Mouse (Mus musculus) ES-E14 (cell line): Measurements from ENCODE around the gene Il34. TPM values are rescaled to one million over a fixed set of nuclear protein-coding genes. Genes with fewer than 3 reads are reported as not detected.

Experiments
- DNase-seq: peaks from one replicate; pipeline ENCODE4 v3.0.0-alpha.2; 2013; ENCODE audit warnings: low read depth, low spot score
- H3K27ac ChIP-seq: 2 replicates; pipeline ENCODE4 v1.5.1; 2012; ENCODE audit warnings: low read depth, mild to moderate bottlenecking, low read length, moderate library complexity, mixed read lengths; ENCODE audit not compliant: poor library complexity, insufficient read depth, severe bottlenecking
- H3K36me3 ChIP-seq: 2 replicates; pipeline ENCODE4 v1.6.1; 2012; ENCODE audit warnings: mild to moderate bottlenecking, low read length, moderate library complexity, mixed read lengths; ENCODE audit not compliant: control insufficient read depth, poor library complexity, insufficient read depth, severe bottlenecking
- H3K4me1 ChIP-seq, 2 experiments: fragments of 150-350 bp in 1 of 2; sonication (generic) in 1 of 2; 2 replicates each; pipeline ENCODE4 v1.6.1; 2012; ENCODE audit warnings: low read length in 2 of 2, mild to moderate bottlenecking in 1 of 2, mixed read lengths in 1 of 2; ENCODE audit not compliant: control insufficient read depth in 2 of 2, insufficient read depth in 2 of 2, poor library complexity in 1 of 2
- H3K4me3 ChIP-seq, 2 experiments: fragments of 150-350 bp in 1 of 2; sonication (generic) in 1 of 2; 2 replicates each; pipeline ENCODE4 v1.5.1; 2012; ENCODE audit warnings: low read length in 2 of 2, low read depth in 1 of 2, mild to moderate bottlenecking in 1 of 2, mixed read lengths in 1 of 2; ENCODE audit not compliant: insufficient read depth in 1 of 2, poor library complexity in 1 of 2, severe bottlenecking in 1 of 2
- H3K9ac ChIP-seq: 2 replicates; pipeline ENCODE4 v1.6.1; 2012; ENCODE audit warnings: low read depth, mild to moderate bottlenecking, low read length, mixed read lengths; ENCODE audit not compliant: poor library complexity, insufficient read depth, severe bottlenecking
- H3K9me3 ChIP-seq: fragments of 150-350 bp; sonication (generic); 2 replicates; pipeline ENCODE4 v1.6.1; 2012; ENCODE audit warnings: low read depth, mild to moderate bottlenecking, low read length; ENCODE audit not compliant: control insufficient read depth, insufficient read depth
- CHD2 ChIP-seq: IDR thresholded peaks from 2 replicates; pipeline ENCODE4 v1.6.1; 2014; ENCODE audit warnings: mild to moderate bottlenecking, low read depth, low read length, inconsistent platforms
- HCFC1 ChIP-seq: IDR thresholded peaks from 2 replicates; pipeline ENCODE4 v1.6.1; 2012; ENCODE audit warnings: low read length, inconsistent platforms, borderline replicate concordance; ENCODE audit not compliant: insufficient read depth
- MAFK ChIP-seq: IDR thresholded peaks from 2 replicates; pipeline ENCODE4 v1.6.1; 2014; ENCODE audit warnings: mild to moderate bottlenecking, low read depth, low read length, inconsistent platforms; ENCODE audit not compliant: insufficient read depth
- ZC3H11A ChIP-seq: IDR thresholded peaks from 2 replicates; pipeline ENCODE4 v1.6.1; 2012; ENCODE audit warnings: low read depth, mild to moderate bottlenecking, inconsistent platforms, low read length, borderline replicate concordance
- ZNF384 ChIP-seq: IDR thresholded peaks from 2 replicates; pipeline ENCODE4 v1.6.1; 2012; ENCODE audit warnings: low read depth, low read length, inconsistent platforms
- in situ Hi-C, 2 experiments: fragments of 600-800 bp; cut with MboI; formaldehyde crosslinking; loops; one replicate each; pipeline ENCODE4 v1.15.1; 2025; ENCODE audit warnings: low sequenced_read_pairs in 2 of 2, inconsistent platforms in 1 of 2; ENCODE audit not compliant: unreplicated experiment in 2 of 2
- total RNA-seq: library from RNA; depleted of rRNA; stranded (reverse); fragments of 300-350 nt; gene quantifications from 2 replicates; pipeline ENCODE4 v1.2.3, GENCODE M21; 2012

The Il34 gene
- total RNA-seq, 1 experiment, result 4.6 TPM

DNA sequence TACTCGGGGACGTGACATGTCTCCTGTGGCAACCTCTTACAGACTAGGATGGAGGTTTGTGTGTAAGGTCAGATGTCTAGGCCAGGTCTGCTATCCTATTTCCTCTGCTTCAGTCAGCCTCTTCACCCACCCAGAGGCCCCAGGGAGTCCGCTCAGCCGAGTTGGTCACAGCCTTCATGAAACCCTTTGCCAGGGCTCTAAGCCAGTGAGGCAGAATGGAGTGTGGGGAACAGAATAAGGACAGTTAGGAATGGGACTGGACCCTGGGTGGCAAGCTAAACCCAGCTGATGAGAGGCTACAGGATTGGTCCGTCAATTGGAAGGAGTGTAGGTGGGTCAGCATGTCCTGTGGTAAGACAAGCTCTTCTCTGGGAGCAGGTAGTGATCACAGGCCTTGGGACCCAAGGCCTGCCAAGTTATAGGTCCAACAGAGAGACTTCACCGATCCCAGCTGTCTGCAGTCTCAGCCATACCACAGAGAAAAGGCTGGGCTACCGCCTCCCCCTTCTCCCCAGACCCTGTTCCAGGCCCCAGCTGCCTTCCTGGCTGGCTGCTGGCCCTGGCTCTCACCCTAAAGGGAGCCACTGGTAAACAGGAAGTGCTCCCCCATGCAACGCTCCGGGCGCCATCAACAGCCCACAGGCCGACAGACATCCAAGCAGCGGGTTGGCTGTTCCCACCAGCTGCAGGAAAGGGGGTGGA is 86.6 kb downstream of the Il34 start:
- DNase-seq, result no peak
- in situ Hi-C loops, result no loop called here
- H3K27ac ChIP-seq, result no peak overlapping the region
- peaks cover 10% of the 10 kb centered on the region for H3K36me3 ChIP-seq
- peaks cover 2 to 6% of the 10 kb centered on the region in 2 experiments; a peak in 1 of 4 replicates for H3K4me1 ChIP-seq
- no peaks in the 10 kb centered on the region for H3K9me3 ChIP-seq
- no peak overlapping the region for H3K9ac ChIP-seq
- H3K4me3 ChIP-seq, result no peak overlapping the region
- no peak for TF ChIP-seq HCFC1
- no peak for TF ChIP-seq ZC3H11A
- no peak for TF ChIP-seq CHD2
- no peak for TF ChIP-seq ZNF384
- no peak for TF ChIP-seq MAFK

- peaks cover 2 to 6% of the 10 kb centered on the region in 2 experiments; a peak in 1 of 4 replicates for H3K4me1 ChIP-seq
- in situ Hi-C loops, result no loop called here
- H3K27ac ChIP-seq, result no peak overlapping the region
- no peak overlapping the region for H3K9ac ChIP-seq
- no peak for DNase-seq
- H3K36me3 ChIP-seq, result peaks cover 14% of the 10 kb centered on the region
- no peak overlapping the region for H3K4me3 ChIP-seq
- TF ChIP-seq MAFK, result no peak
- no peak for TF ChIP-seq CHD2
- TF ChIP-seq ZC3H11A, result no peak
- no peak for TF ChIP-seq HCFC1
- TF ChIP-seq ZNF384, result no peak
- H3K9me3 ChIP-seq, result no peaks in the 10 kb centered on the region
These were observed 87.3 kb downstream of the Il34 start for GRCm38 (mm10) chr8:110718209-110718968.

DNA sequence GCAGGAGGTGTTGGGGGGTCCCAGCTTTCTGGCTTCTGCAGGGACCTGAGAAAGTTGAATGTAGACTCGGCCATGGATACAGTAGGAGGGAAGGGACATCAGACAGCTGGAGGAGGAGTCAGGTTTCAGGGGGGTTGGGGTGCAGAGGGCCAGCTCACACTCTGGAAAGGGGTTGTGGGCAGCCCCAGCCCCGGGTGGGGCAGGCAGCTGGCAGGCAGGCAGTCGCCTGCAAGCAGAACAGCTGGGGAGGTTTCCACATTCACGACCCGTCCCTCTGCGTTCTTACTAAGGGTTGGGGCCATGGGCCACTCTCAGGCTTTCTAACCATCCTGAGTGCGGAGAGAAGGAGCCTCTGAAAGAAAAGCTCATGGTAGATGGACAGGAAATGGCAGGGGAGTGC is 88.6 kb downstream of the Il34 start:
- no peak for DNase-seq
- H3K27ac ChIP-seq, result no peak overlapping the region

DNA sequence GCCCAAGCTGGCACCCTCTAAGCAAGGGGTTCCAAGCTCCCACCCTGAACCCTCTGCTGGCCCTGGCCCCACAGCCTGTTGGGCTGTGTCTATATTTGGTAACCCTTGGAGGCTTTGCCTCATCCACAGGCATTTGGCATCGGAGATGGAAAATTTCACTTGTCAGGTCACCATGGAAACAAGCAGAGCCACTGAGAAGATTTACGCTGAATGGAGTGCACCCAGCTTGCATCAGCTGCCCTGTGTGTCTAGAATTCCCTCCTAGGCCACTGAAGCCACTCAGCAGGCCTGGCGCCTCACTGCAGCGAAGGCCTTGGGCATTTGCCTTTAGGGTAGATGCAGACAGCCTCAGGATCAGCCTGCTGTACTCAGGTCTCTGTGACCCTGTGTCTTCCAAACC is 89.6 kb downstream of the Il34 start:
- no peak overlapping the region for H3K9ac ChIP-seq
- no peak for DNase-seq

More for the DNA sequence above, 88.6 kb downstream of the Il34 start:
- H3K9me3 ChIP-seq, result no peaks in the 10 kb centered on the region
- H3K4me1 ChIP-seq, result peaks cover 2 to 6% of the 10 kb centered on the region in 2 experiments; a peak in 1 of 4 replicates
- TF ChIP-seq CHD2, result no peak
- TF ChIP-seq ZNF384, result no peak
- no peak for TF ChIP-seq MAFK
- no peak for TF ChIP-seq ZC3H11A
- TF ChIP-seq HCFC1, result no peak
- no peak overlapping the region for H3K4me3 ChIP-seq
- H3K36me3 ChIP-seq, result peaks cover 24% of the 10 kb centered on the region
- in situ Hi-C loops, result no loop called here
- H3K9ac ChIP-seq, result no peak overlapping the region

More for the DNA sequence above, 89.6 kb downstream of the Il34 start:
- Histone ChIP-seq H3K36me3 (peaks cover 34% of the 10 kb centered on the region), H3K4me1 (peaks cover 2 to 6% of the 10 kb centered on the region in 2 experiments; a peak in 1 of 4 replicates), H3K9me3 (no peaks in the 10 kb centered on the region), H3K27ac (no peak overlapping the region), H3K4me3 (no peak overlapping the region)
- TF ChIP-seq CHD2 (no peak), HCFC1 (no peak), ZNF384 (no peak), ZC3H11A (no peak), MAFK (no peak)
- in situ Hi-C loops, result no loop called here
